Mouse (Mus musculus): ENCODE measurements around the gene 9530068E07Rik. TPM values are rescaled to one million over a fixed set of nuclear protein-coding genes. Genes with fewer than 3 reads are reported as not detected.
"Not testable (repeated sequence)": the region's sequence is repeated elsewhere in the genome, so short reads cannot be mapped to it uniquely, and the experiment has no call there.

Gene 9530068E07Rik
- 100 to 1,000 TPM; 137 to 139 TPM for total RNA-seq (2021)
- long read RNA-seq, experiment 1, transcript 9530068E07Rik-201 (3 exons, 2,467 nt), result major isoform, 109 of 133 reads
- long read RNA-seq, experiment 1, partial matches to known transcripts, result 19 of 133 reads
- long read RNA-seq, experiment 1, other reads (novel, unspliced or antisense), result 5 of 133 reads
- long read RNA-seq, experiment 2, transcript 9530068E07Rik-201 (3 exons, 2,467 nt), result major isoform, 150 of 162 reads
- long read RNA-seq, experiment 2, partial matches to known transcripts, result 10 of 162 reads
- long read RNA-seq, experiment 2, other reads (novel, unspliced or antisense), result 2 of 162 reads

GRCm38 (mm10) chr11:52395940-52396596, at the start of gene 9530068E07Rik:
9530068E07Rik (plus strand) TSS chr11:52396428.
- peak; percentile 95 for DNase-seq

GRCm38 (mm10) chr11:52346635-52347005, 49.6 kb upstream of the 9530068E07Rik start:
- peak; percentile 57 for DNase-seq

- DNase-seq, result peak; percentile 46
Observed at GRCm38 (mm10) chr11:52348156-52348555, 48.1 kb upstream of the 9530068E07Rik start.

- no peak for DNase-seq
Observed at GRCm38 (mm10) chr11:52348724-52349123, 47.5 kb upstream of the 9530068E07Rik start.

- peak; percentile 50 for DNase-seq
Observed at GRCm38 (mm10) chr11:52350924-52351323, 45.3 kb upstream of the 9530068E07Rik start.

- DNase-seq, result no peak
Observed at GRCm38 (mm10) chr11:52352271-52352670, 44.0 kb upstream of the 9530068E07Rik start.

- no peak for DNase-seq
Observed at GRCm38 (mm10) chr11:52354644-52355043, 41.6 kb upstream of the 9530068E07Rik start.

- no peak for DNase-seq
Observed at GRCm38 (mm10) chr11:52355601-52356000, 40.6 kb upstream of the 9530068E07Rik start.

GRCm38 (mm10) chr11:52357091-52357490, 39.1 kb upstream of the 9530068E07Rik start:
- DNase-seq, result not testable (repeated sequence)

GRCm38 (mm10) chr11:52358520-52358919, 37.7 kb upstream of the 9530068E07Rik start:
- peak; percentile 56 for DNase-seq

- DNase-seq, result no peak
Observed at GRCm38 (mm10) chr11:52359686-52360470, 36.4 kb upstream of the 9530068E07Rik start.

GRCm38 (mm10) chr11:52360471-52361277, 35.6 kb upstream of the 9530068E07Rik start, which contains the start of gene Vdac1:
Vdac1 (plus strand) TSS chr11:52360860.
- peak; percentile 93 for DNase-seq

GRCm38 (mm10) chr11:52361287-52361921, 34.8 kb upstream of the 9530068E07Rik start:
- peak; percentile 72 for DNase-seq

GRCm38 (mm10) chr11:52364376-52364775, 31.9 kb upstream of the 9530068E07Rik start:
- DNase-seq, result no peak

GRCm38 (mm10) chr11:52365143-52365542, 31.1 kb upstream of the 9530068E07Rik start:
- peak; percentile 74 for DNase-seq

- no peak for DNase-seq
Observed at GRCm38 (mm10) chr11:52366358-52366757, 29.9 kb upstream of the 9530068E07Rik start.

GRCm38 (mm10) chr11:52368176-52368985, 27.8 kb upstream of the 9530068E07Rik start:
- no peak for DNase-seq

GRCm38 (mm10) chr11:52369252-52370134, 26.7 kb upstream of the 9530068E07Rik start:
- DNase-seq, result no peak

- DNase-seq, result no peak
Observed at GRCm38 (mm10) chr11:52370135-52370452, 26.1 kb upstream of the 9530068E07Rik start.

- DNase-seq, result peak; percentile 63
Observed at GRCm38 (mm10) chr11:52370538-52370937, 25.7 kb upstream of the 9530068E07Rik start.

All from adrenal gland, postnatal 10 days (tissue).